Mouse (Mus musculus): Measurements from ENCODE around the gene Tmem135. TPM values are rescaled to one million over a fixed set of nuclear protein-coding genes. Genes with fewer than 3 reads are reported as not detected.

The Tmem135 gene
- polyA plus RNA-seq, 1 experiment from 2014 or later, result 35.7 TPM

DNA sequence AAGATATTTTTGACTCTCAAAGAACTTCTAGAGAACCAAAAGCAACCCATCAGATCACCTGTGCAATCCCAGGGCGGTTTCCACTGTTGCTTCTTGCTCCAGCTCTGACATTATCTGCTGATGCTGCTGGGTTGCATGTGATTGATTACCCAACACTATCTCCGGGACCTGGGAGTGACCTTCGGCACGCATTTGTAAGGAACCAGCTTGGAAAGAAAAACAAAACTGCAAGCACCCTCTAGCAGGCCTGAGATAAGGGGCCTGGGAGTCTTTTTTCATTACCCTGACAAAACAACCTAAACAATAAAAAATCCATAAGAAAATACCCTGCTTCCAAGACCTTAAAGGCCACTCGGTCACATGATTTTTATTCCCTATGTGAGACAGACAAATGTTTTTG, 19.2 kb upstream of the Tmem135 start:
- peaks cover 2% of the 10 kb centered on the region; the same call in 1 of the 2 replicates for H3K4me1 ChIP-seq (ENCODE audit: control insufficient read depth, insufficient read depth, low read length)

DNA sequence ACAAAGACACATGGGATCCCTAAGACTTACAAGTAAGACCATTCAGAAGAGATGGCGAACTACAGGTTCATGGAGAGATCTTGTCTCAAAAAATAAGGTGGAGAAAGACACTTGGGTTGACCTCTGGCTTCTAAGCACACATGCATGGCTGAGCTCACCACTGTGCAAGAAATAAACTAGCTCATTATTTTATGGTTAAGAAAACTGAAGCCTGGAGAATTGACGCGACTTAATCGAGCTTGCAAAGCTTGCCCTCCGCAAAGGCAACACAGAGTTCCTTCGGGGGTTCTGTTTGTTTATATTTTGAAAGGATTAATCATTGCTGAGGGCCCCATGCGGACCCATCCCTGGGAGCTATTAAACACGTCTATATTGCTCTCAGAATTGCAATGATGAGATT, 18.6 kb upstream of the Tmem135 start:
- WGBS, result 24% methylated on average over 8 of the region's 8 CpGs
- no peak overlapping the region for H3K4me2 ChIP-seq (replicated peaks; ENCODE audit: low read depth, low read length)
- H3K9ac ChIP-seq (replicated peaks; ENCODE audit: low read depth, low read length), result no peak overlapping the region
- H3K9me3 ChIP-seq (ENCODE audit: control insufficient read depth, low read depth, low read length), result no peaks in the 10 kb centered on the region
- no peak for ATAC-seq (ENCODE audit: insufficient number of reproducible peaks, insufficient read depth, low FRiP score, low read depth)
- no peak overlapping the region for H3K27ac ChIP-seq (ENCODE audit: low read length)
- no peaks in the 10 kb centered on the region for H3K36me3 ChIP-seq (ENCODE audit: control insufficient read depth, insufficient read depth, low read length)
- H3K27me3 ChIP-seq (ENCODE audit: control insufficient read depth, insufficient read depth, low read length), result no peaks in the 10 kb centered on the region
- no peak overlapping the region for H3K4me3 ChIP-seq (ENCODE audit: low read depth, low read length)
- peaks cover 7% of the 10 kb centered on the region; the same call in 1 of the 2 replicates for H3K4me1 ChIP-seq (ENCODE audit: control insufficient read depth, insufficient read depth, low read length)

More for the DNA sequence above, 19.2 kb upstream of the Tmem135 start:
- Histone ChIP-seq H3K9me3 (ENCODE audit: control insufficient read depth, low read depth, low read length) (no peaks in the 10 kb centered on the region), H3K4me3 (ENCODE audit: low read depth, low read length) (no peak overlapping the region), H3K36me3 (ENCODE audit: control insufficient read depth, insufficient read depth, low read length) (no peaks in the 10 kb centered on the region), H3K4me2 (replicated peaks; ENCODE audit: low read depth, low read length) (no peak overlapping the region), H3K27ac (ENCODE audit: low read length) (no peak overlapping the region), H3K9ac (replicated peaks; ENCODE audit: low read depth, low read length) (no peak overlapping the region), H3K27me3 (ENCODE audit: control insufficient read depth, insufficient read depth, low read length) (no peaks in the 10 kb centered on the region)
- 13% methylated on average over 5 of the region's 5 CpGs for WGBS
- no peak for ATAC-seq (ENCODE audit: insufficient number of reproducible peaks, insufficient read depth, low FRiP score, low read depth)

DNA sequence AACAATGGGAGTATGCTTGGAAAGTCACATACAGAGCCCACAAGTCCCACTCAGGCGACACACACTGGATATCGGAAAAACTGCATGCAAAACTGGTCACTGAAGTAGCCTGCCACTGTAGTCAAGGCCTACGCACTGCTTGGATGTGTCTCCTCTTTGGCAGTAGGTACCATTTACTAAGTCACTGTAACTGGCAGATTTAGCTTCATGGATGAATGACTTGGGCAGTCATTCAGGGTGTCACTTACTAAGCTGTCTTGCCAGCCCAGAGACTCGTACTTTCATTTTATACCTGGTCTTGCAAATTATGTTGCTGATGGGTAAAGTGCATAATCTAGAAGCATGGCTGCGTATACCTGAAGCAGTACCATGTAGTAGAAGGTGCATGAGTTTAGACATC, 17.3 kb upstream of the Tmem135 start:
- H3K4me1 ChIP-seq (ENCODE audit: control insufficient read depth, insufficient read depth, low read length), result peaks cover 8% of the 10 kb centered on the region; the same call in 1 of the 2 replicates
- no peak for ATAC-seq (ENCODE audit: insufficient number of reproducible peaks, insufficient read depth, low FRiP score, low read depth)

DNA sequence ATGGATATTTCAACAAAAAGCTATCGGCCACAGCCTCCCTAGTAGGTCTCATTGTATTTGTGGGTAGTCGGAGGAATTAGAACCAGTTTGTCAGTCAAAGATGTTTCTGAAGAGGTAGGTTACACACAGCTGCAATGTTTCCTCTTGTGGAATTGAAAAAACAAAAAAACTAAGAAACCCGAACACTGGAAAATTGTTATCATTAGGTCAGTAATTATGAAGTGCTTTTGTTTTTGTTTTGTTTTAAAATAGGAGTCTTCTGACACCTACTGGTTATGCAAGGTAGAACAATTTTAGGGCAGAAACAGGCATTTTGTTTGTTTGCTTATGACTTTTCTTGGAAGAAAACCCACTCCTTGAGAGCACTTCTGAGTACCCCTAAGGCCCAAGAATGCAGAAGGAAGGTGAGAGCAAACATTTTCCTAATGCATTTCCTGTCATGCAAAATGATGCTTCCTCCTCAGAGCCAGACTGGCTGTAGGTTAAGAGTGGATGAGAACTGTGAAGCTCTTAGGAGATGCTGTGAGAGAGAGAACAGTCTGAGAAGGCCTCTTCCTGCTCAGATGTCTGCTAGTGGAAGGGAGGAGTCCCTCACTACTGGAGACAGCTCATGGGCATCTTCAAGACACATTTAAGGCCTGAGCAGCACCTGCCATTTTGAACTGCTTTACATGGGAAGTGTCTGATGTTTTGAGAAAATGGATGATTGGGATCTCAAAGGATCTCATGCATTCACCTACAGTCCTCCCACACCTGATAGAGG, 15.1 kb upstream of the Tmem135 start:
- Histone ChIP-seq H3K4me2 (replicated peaks; ENCODE audit: low read depth, low read length) (no peak overlapping the region), H3K36me3 (ENCODE audit: control insufficient read depth, insufficient read depth, low read length) (no peaks in the 10 kb centered on the region), H3K27me3 (ENCODE audit: control insufficient read depth, insufficient read depth, low read length) (no peaks in the 10 kb centered on the region), H3K4me1 (ENCODE audit: control insufficient read depth, insufficient read depth, low read length) (peaks cover 12% of the 10 kb centered on the region; the same call in 1 of the 2 replicates), H3K9ac (replicated peaks; ENCODE audit: low read depth, low read length) (no peak overlapping the region), H3K4me3 (ENCODE audit: low read depth, low read length) (no peak overlapping the region), H3K27ac (ENCODE audit: low read length) (no peak overlapping the region), H3K9me3 (ENCODE audit: control insufficient read depth, low read depth, low read length) (no peaks in the 10 kb centered on the region)
- 44% methylated on average over 3 of the region's 3 CpGs for WGBS
- ATAC-seq (ENCODE audit: insufficient number of reproducible peaks, insufficient read depth, low FRiP score, low read depth), result no peak

More for the DNA sequence above, 17.3 kb upstream of the Tmem135 start:
- Histone ChIP-seq H3K9me3 (ENCODE audit: control insufficient read depth, low read depth, low read length) (no peaks in the 10 kb centered on the region), H3K4me3 (ENCODE audit: low read depth, low read length) (no peak overlapping the region), H3K9ac (replicated peaks; ENCODE audit: low read depth, low read length) (no peak overlapping the region), H3K27ac (ENCODE audit: low read length) (no peak overlapping the region), H3K36me3 (ENCODE audit: control insufficient read depth, insufficient read depth, low read length) (no peaks in the 10 kb centered on the region), H3K27me3 (ENCODE audit: control insufficient read depth, insufficient read depth, low read length) (no peaks in the 10 kb centered on the region), H3K4me2 (replicated peaks; ENCODE audit: low read depth, low read length) (no peak overlapping the region)
- WGBS, result 89% methylated on average over 5 of the region's 5 CpGs

DNA sequence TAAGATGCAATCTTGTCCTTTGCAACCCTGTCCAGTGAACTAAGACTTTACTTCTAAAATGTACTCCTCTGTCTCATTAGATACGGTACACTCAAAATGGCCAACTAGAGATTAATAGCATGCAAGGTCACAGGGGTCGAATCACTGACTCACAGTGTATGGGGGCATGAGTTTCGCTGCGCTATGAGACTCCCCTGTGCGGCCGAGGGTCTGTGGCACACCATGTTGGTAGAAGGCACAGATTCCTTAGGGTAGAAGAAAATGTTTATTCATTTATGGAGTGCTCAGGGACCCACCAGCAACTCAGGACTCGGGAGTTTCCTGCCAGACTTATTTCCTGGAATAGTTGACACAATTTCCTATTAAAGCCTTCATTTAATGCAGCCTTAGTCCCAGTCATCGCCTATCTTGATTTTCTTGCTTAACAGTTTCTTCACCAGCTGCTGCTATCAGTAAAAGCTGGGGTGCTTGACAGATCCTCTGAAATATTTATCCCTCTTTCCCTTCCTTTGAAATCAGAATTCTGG, 14.2 kb upstream of the Tmem135 start:
- Histone ChIP-seq H3K4me2 (replicated peaks; ENCODE audit: low read depth, low read length) (no peak overlapping the region), H3K27ac (ENCODE audit: low read length) (no peak overlapping the region; the same call in 1 of the 2 replicates), H3K9ac (replicated peaks; ENCODE audit: low read depth, low read length) (no peak overlapping the region), H3K4me3 (ENCODE audit: low read depth, low read length) (no peak overlapping the region), H3K27me3 (ENCODE audit: control insufficient read depth, insufficient read depth, low read length) (no peaks in the 10 kb centered on the region), H3K4me1 (ENCODE audit: control insufficient read depth, insufficient read depth, low read length) (peaks cover 12% of the 10 kb centered on the region; the same call in 1 of the 2 replicates), H3K36me3 (ENCODE audit: control insufficient read depth, insufficient read depth, low read length) (no peaks in the 10 kb centered on the region), H3K9me3 (ENCODE audit: control insufficient read depth, low read depth, low read length) (no peaks in the 10 kb centered on the region)
- ATAC-seq (ENCODE audit: insufficient number of reproducible peaks, insufficient read depth, low FRiP score, low read depth), result peak; percentile 26; the same call in 1 of the 2 replicates
- 38% methylated on average over 8 of the region's 8 CpGs for WGBS

DNA sequence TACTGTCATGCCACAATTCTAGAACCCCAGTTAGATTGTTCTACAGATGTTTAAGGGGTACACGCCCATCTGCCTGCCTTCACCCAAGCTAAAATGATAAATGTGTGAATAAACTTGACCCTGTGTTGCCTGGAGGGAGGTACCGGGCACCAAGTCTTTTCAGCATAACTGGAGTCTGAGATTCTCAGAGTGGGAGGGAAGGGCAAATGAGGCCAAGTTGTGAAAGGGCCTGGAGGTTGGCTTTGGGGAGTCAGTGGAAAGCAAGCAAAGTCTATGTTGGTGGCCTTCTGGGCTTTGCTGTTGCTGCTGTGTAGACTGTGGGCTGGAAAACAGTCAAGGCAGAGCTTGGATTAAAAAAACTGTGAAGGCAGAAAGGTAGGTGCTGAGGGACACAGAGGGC, 13.7 kb upstream of the Tmem135 start:
- Histone ChIP-seq H3K9ac (replicated peaks; ENCODE audit: low read depth, low read length) (no peak overlapping the region), H3K9me3 (ENCODE audit: control insufficient read depth, low read depth, low read length) (no peaks in the 10 kb centered on the region), H3K4me2 (replicated peaks; ENCODE audit: low read depth, low read length) (no peak overlapping the region), H3K36me3 (ENCODE audit: control insufficient read depth, insufficient read depth, low read length) (no peaks in the 10 kb centered on the region), H3K27me3 (ENCODE audit: control insufficient read depth, insufficient read depth, low read length) (no peaks in the 10 kb centered on the region), H3K4me1 (ENCODE audit: control insufficient read depth, insufficient read depth, low read length) (peaks cover 12% of the 10 kb centered on the region; the same call in 1 of the 2 replicates), H3K4me3 (ENCODE audit: low read depth, low read length) (no peak overlapping the region), H3K27ac (ENCODE audit: low read length) (no peak overlapping the region; the same call in 1 of the 2 replicates)
- 48% methylated on average over 2 of the region's 2 CpGs for whole genome bisulfite sequencing
- ATAC-seq (ENCODE audit: insufficient number of reproducible peaks, insufficient read depth, low FRiP score, low read depth), result no peak

DNA sequence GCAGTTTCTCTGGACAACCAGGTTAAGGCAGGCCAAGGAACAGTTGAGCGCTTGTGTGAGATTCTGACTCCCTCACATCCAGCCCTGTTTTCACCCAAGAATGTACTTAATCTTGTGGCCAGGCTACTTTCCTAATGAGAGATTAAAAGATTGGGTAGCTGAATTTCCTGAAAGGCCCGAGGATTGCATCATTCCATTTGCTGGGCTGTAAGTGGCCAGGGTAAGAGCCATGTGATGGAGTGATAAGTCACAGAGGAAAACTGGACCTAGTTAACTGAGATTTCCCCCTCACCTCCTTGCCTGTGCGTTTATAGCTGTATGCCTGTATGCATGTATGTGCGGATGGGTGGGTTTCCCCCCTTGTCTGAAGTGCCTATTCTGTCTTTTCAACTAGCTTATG, 12.0 kb upstream of the Tmem135 start:
- Histone ChIP-seq H3K4me2 (replicated peaks; ENCODE audit: low read depth, low read length) (no peak overlapping the region), H3K4me1 (ENCODE audit: control insufficient read depth, insufficient read depth, low read length) (peaks cover 24% of the 10 kb centered on the region), H3K4me3 (ENCODE audit: low read depth, low read length) (no peak overlapping the region), H3K9ac (replicated peaks; ENCODE audit: low read depth, low read length) (no peak overlapping the region), H3K36me3 (ENCODE audit: control insufficient read depth, insufficient read depth, low read length) (peaks cover 6% of the 10 kb centered on the region; the same call in 1 of the 2 replicates), H3K27ac (ENCODE audit: low read length) (no peak overlapping the region), H3K27me3 (ENCODE audit: control insufficient read depth, insufficient read depth, low read length) (no peaks in the 10 kb centered on the region), H3K9me3 (ENCODE audit: control insufficient read depth, low read depth, low read length) (no peaks in the 10 kb centered on the region)
- WGBS, result 73% methylated on average over 4 of the region's 4 CpGs
- no peak for ATAC-seq (ENCODE audit: insufficient number of reproducible peaks, insufficient read depth, low FRiP score, low read depth)

DNA sequence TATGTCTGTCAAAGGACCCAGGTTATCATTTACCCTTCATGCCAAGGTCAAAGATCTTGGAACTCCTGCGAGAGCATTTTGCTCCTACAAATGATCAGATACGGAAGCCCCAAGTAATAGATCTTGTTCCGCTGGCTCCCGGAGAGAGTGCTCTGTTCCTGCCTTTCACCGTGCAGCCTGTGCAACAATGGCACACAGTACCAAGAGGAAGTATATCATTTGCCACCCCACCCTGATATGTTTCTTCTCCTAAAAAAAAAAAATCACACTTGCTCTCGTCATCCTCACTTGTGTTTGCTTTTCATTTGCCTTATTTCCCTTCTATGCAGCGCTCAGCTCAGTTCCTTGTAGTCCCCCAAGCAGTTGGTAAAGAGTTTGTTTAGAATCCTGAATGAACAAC, 8.1 kb upstream of the Tmem135 start:
- peaks cover 49% of the 10 kb centered on the region for H3K4me1 ChIP-seq (ENCODE audit: control insufficient read depth, insufficient read depth, low read length)
- WGBS, result 67% methylated on average over 7 of the region's 7 CpGs
- no peak overlapping the region for H3K4me2 ChIP-seq (replicated peaks; ENCODE audit: low read depth, low read length)
- H3K4me3 ChIP-seq (ENCODE audit: low read depth, low read length), result no peak overlapping the region
- no peaks in the 10 kb centered on the region for H3K9me3 ChIP-seq (ENCODE audit: control insufficient read depth, low read depth, low read length)
- no peak overlapping the region for H3K27ac ChIP-seq (ENCODE audit: low read length)
- H3K27me3 ChIP-seq (ENCODE audit: control insufficient read depth, insufficient read depth, low read length), result no peaks in the 10 kb centered on the region
- no peak overlapping the region for H3K9ac ChIP-seq (replicated peaks; ENCODE audit: low read depth, low read length)
- ATAC-seq (ENCODE audit: insufficient number of reproducible peaks, insufficient read depth, low FRiP score, low read depth), result no peak
- H3K36me3 ChIP-seq (ENCODE audit: control insufficient read depth, insufficient read depth, low read length), result peaks cover 23% of the 10 kb centered on the region; the same call in 1 of the 2 replicates

Measured in stomach, embryonic 14.5 days (tissue).